In the genomic region with DNA sequence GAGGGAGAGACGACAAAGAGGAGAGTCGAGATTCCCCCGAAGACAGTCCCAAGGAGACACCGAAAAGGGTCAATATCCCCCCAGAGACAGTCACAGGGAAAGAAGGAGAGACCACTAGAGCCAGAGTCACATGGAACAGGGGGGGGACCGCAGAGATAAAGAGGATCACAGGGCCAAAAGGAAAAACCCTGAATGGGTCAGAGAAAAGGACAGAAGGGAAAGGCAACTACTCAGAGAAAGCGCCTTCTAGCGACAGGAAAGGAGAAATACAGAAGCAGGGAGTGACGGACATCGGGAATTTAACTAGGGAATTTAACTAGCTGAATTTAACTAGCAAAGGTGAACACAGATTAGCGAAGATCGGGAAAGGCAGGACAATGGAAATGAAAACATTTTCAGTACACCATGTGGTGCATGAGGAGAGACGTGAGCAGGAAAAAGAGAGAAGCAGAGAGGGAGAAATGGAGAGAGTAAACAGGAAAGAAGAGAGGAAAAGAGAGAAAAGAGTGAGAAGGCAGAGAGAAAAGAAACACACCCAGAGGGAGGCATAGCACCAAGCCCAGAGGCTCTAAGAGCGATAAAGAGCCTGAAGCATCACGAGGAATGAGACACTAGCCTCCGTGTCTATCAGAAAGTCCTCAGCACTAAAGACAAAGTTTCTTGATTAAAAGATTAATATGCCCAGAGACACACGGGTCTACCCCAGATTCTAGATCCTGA, we compare ENCODE assay signal across 8 mouse cellular contexts. TPM values are rescaled to one million over a fixed set of nuclear protein-coding genes. Genes with fewer than 3 reads are reported as not detected.
DNase-seq lines count a peak whose midpoint lies in the region; ATAC-seq lines count a peak whose summit lies in the region.

No protein-coding gene starts in this region.

- WGBS in embryonic facial prominence, embryonic 14.5 days, result 3% methylated on average over 16 of the region's 16 CpGs
- WGBS in hindbrain, embryonic 16.5 days, result 2% methylated on average over 16 of the region's 16 CpGs
- WGBS in midbrain, embryonic 10.5 days, result under 1% methylated on average over 16 of the region's 16 CpGs

- H3K4me1 ChIP-seq in embryonic facial prominence, embryonic 14.5 days (ENCODE audit: control insufficient read depth, insufficient read depth, low read length), result 0 out of 2 replicates have a peak, but pooled peaks cover 4% of the 10 kb centered on the region
- H3K4me1 ChIP-seq in hindbrain, embryonic 16.5 days (ENCODE audit: control insufficient read depth, insufficient read depth, low read depth, low read length), result peaks cover 25% of the 10 kb centered on the region
- peaks cover 43% of the 10 kb centered on the region for H3K4me1 ChIP-seq in midbrain, embryonic 10.5 days

- peak overlapping the region; percentile 31 for H3K4me3 ChIP-seq in embryonic facial prominence, embryonic 14.5 days (ENCODE audit: low read depth, low read length)
- peak overlapping the region; percentile 42 for H3K4me3 ChIP-seq in hindbrain, embryonic 16.5 days (ENCODE audit: low read length)
- H3K4me3 ChIP-seq in midbrain, embryonic 10.5 days, result peak overlapping the region; percentile 61

- peaks cover 18% of the 10 kb centered on the region for H3K36me3 ChIP-seq in embryonic facial prominence, embryonic 14.5 days (ENCODE audit: control insufficient read depth, insufficient read depth, low read length)
- peaks cover 4% of the 10 kb centered on the region; the same call in 1 of the 2 replicates for H3K36me3 ChIP-seq in hindbrain, embryonic 16.5 days (ENCODE audit: control insufficient read depth, insufficient read depth, low read length)
- H3K36me3 ChIP-seq in midbrain, embryonic 10.5 days, result peaks cover 8% of the 10 kb centered on the region

- peaks cover 42% of the 10 kb centered on the region for H3K27me3 ChIP-seq in embryonic facial prominence, embryonic 14.5 days (replicated peaks; ENCODE audit: control insufficient read depth, insufficient read depth, low read length)
- peaks cover 12% of the 10 kb centered on the region for H3K27me3 ChIP-seq in hindbrain, embryonic 16.5 days (replicated peaks; ENCODE audit: control insufficient read depth, insufficient read depth, low read length)
- H3K27me3 ChIP-seq in midbrain, embryonic 10.5 days (ENCODE audit: low read depth, poor library complexity, severe bottlenecking), result peaks cover 69% of the 10 kb centered on the region

- DNase-seq in A20 (ENCODE audit: low read depth, low spot score) (peak; percentile 19), MN1 (ENCODE audit: low spot score) (peak; percentile 58)
- DNase-seq in embryonic facial prominence, embryonic 14.5 days (ENCODE audit: low spot score), result peak; percentile 37
- peak; percentile 41 for DNase-seq in midbrain, embryonic 10.5 days (ENCODE audit: low spot score)
- no peak for DNase-seq in spleen, postnatal 36 days (ENCODE audit: low spot score in 2 of 2)
- no peak for DNase-seq in gastrocnemius, postnatal 4 days (ENCODE audit: low spot score in 2 of 2)
- DNase-seq in left cerebral cortex, adult 9 months (ENCODE audit: low spot score in 2 of 2), result no peak

- H3K27ac ChIP-seq in embryonic facial prominence, embryonic 14.5 days (replicated peaks; ENCODE audit: low read depth, low read length), result no peak overlapping the region
- H3K27ac ChIP-seq in hindbrain, embryonic 16.5 days (ENCODE audit: low read depth, low read length), result no peak overlapping the region
- peak overlapping the region; percentile 42; the same call in 1 of the 2 replicates for H3K27ac ChIP-seq in midbrain, embryonic 10.5 days (replicated peaks)

- peak overlapping the region; percentile 67 for H3K4me2 ChIP-seq in embryonic facial prominence, embryonic 14.5 days (ENCODE audit: low read depth, low read length)
- peak overlapping the region; percentile 95 for H3K4me2 ChIP-seq in hindbrain, embryonic 16.5 days (ENCODE audit: low read length)

- H3K9ac ChIP-seq in embryonic facial prominence, embryonic 14.5 days (ENCODE audit: low read depth, low read length), result peak overlapping the region; percentile 39; the same call in 1 of the 2 replicates
- H3K9ac ChIP-seq in hindbrain, embryonic 16.5 days (ENCODE audit: low read depth, low read length), result peak overlapping the region; percentile 59; the same call in 1 of the 2 replicates

- H3K9me3 ChIP-seq in embryonic facial prominence, embryonic 14.5 days (ENCODE audit: control insufficient read depth, low read length), result no peaks in the 10 kb centered on the region
- H3K9me3 ChIP-seq in hindbrain, embryonic 16.5 days (ENCODE audit: control insufficient read depth, low read length), result no peaks in the 10 kb centered on the region
- no peaks in the 10 kb centered on the region; the same call in 1 of the 2 replicates for H3K9me3 ChIP-seq in midbrain, embryonic 10.5 days (replicated peaks)

- ATAC-seq in embryonic facial prominence, embryonic 14.5 days (ENCODE audit: low read depth), result no peak
- ATAC-seq in hindbrain, embryonic 16.5 days, result no peak; the same call in none of the 2 replicates

RNA-seq across cellular contexts. Expression of gene Prkcg, which starts 13.7 kb away (rescaled TPM):
- 0.10 and 0.15 TPM in 2 replicates for polyA plus RNA-seq in embryonic facial prominence, embryonic 14.5 days (2014; fragmentation: Nextera tagmentation; extraction: Ambion mirVana)
- polyA plus RNA-seq in hindbrain, embryonic 16.5 days (2015; fragmentation: Nextera tagmentation; extraction: Ambion mirVana), result 2.0 and 2.3 TPM in 2 replicates
- polyA plus RNA-seq in midbrain, embryonic 10.5 days (2016; fragmentation: Nextera tagmentation; extraction: Ambion mirVana), result 0.71 and 1.2 TPM in 2 replicates
- 1 to 10 TPM; 2.5 to 4.6 TPM for total RNA-seq in gastrocnemius, postnatal 4 days (2021)

RNA-seq across cellular contexts. Expression of gene Myadm, which starts 13.8 kb away (rescaled TPM):
- polyA plus RNA-seq in embryonic facial prominence, embryonic 14.5 days (2014; fragmentation: Nextera tagmentation; extraction: Ambion mirVana), result 149 and 178 TPM in 2 replicates
- polyA plus RNA-seq in hindbrain, embryonic 16.5 days (2015; fragmentation: Nextera tagmentation; extraction: Ambion mirVana), result 36.9 and 51.0 TPM in 2 replicates
- 29.6 and 35.1 TPM in 2 replicates for polyA plus RNA-seq in midbrain, embryonic 10.5 days (2016; fragmentation: Nextera tagmentation; extraction: Ambion mirVana)
- total RNA-seq in gastrocnemius, postnatal 4 days (2021), result 100 to 1,000 TPM; 195 to 196 TPM

RNA-seq across cellular contexts. Expression of gene Cacng7, which starts 30.0 kb away (rescaled TPM):
- 1.7 and 3.1 TPM in 2 replicates for polyA plus RNA-seq in embryonic facial prominence, embryonic 14.5 days (2014; fragmentation: Nextera tagmentation; extraction: Ambion mirVana)
- polyA plus RNA-seq in hindbrain, embryonic 16.5 days (2015; fragmentation: Nextera tagmentation; extraction: Ambion mirVana), result 2.6 and 2.9 TPM in 2 replicates
- polyA plus RNA-seq in midbrain, embryonic 10.5 days (2016; fragmentation: Nextera tagmentation; extraction: Ambion mirVana), result 1.7 and 2.7 TPM in 2 replicates
- total RNA-seq in gastrocnemius, postnatal 4 days (2021), result 10 to 100 TPM; 18.9 to 20.5 TPM

RNA-seq across cellular contexts. Expression of gene Nlrp12, which starts 53.2 kb away (rescaled TPM):
- polyA plus RNA-seq in embryonic facial prominence, embryonic 14.5 days (2014; fragmentation: Nextera tagmentation; extraction: Ambion mirVana), result 0.03 TPM in 1 of 2 replicates, not detected in the other
- polyA plus RNA-seq in hindbrain, embryonic 16.5 days (2015; fragmentation: Nextera tagmentation; extraction: Ambion mirVana), result 0.05 and 0.06 TPM in 2 replicates
- polyA plus RNA-seq in midbrain, embryonic 10.5 days (2016; fragmentation: Nextera tagmentation; extraction: Ambion mirVana), result not detected in 2 replicates
- total RNA-seq in gastrocnemius, postnatal 4 days (2021), result not detected

Comparison
In these comparisons a context has a peak if more than half of its experiments do, and no peak if none do; other contexts are left out.
1. DNase-seq: peak in A20 (single experiment), MN1 (single experiment), embryonic facial prominence, embryonic 14.5 days (single experiment) and midbrain, embryonic 10.5 days (single experiment); none in spleen, postnatal 36 days (0 of 2), gastrocnemius, postnatal 4 days (0 of 2) and left cerebral cortex, adult 9 months (0 of 2).
2. Peak in every context shown above with its lines, with median percentiles within 50 percentile points of each other: H3K4me3 ChIP-seq.